Mouse (Mus musculus): ENCODE measurements around the gene 3425401B19Rik. TPM values are rescaled to one million over a fixed set of nuclear protein-coding genes. Genes with fewer than 3 reads are reported as not detected.

3425401B19Rik gene
- total and polyA plus RNA-seq, 3 experiments, result not detected

DNA sequence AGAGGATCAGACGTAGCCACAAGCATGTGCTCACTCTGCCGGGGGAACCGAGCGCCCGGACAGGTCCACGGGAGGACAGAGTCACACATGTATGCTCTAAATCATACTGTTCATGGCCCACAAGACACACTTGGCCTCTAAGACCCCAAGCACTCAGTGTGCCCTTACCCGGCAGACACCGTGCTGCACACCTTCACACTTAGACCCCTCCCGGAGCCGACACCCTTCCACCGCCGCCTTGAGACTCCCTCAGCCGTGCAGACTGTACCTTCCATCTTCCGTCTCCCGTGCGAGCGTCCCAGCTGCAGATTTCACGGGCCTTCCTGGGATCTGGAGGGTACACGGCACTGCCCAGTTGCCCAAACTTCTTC, 373 bp downstream of the 3425401B19Rik start:
- Histone ChIP-seq H3K27ac (ENCODE audit: control insufficient read depth, low read depth, low read length) (no peak overlapping the region), H3K4me3 (ENCODE audit: control insufficient read depth in 1 of 2, insufficient read depth in 1 of 2, low read depth in 2 of 2, low read length in 2 of 2) (no peak overlapping the region), H3K79me2 (ENCODE audit: control insufficient read depth, insufficient read depth, low read length, poor library complexity) (no peaks in the 10 kb centered on the region), H3K27me3 (ENCODE audit: control insufficient read depth in 1 of 2, insufficient read depth in 2 of 2, low read length in 2 of 2) (no peaks in the 10 kb centered on the region), H3K4me1 (ENCODE audit: control insufficient read depth in 1 of 2, insufficient read depth in 2 of 2, low read length in 2 of 2) (no peaks in the 10 kb centered on the region), H3K9ac (ENCODE audit: control insufficient read depth, low read depth, low read length, poor library complexity, severe bottlenecking) (no peak overlapping the region), H3K9me3 (replicated peaks; ENCODE audit: insufficient read depth, low read length) (no peaks in the 10 kb centered on the region), H3K36me3 (ENCODE audit: control insufficient read depth in 1 of 2, insufficient read depth in 2 of 2, low read length in 2 of 2) (no peaks in the 10 kb centered on the region)
- no peak for DNase-seq (ENCODE audit: low read depth, low spot score)
- TF ChIP-seq SIN3A (IDR thresholded peaks at IDR 0.05; ENCODE audit: low read length) (no peak), BHLHE40 (IDR thresholded peaks at IDR 0.05; ENCODE audit: borderline replicate concordance, low read depth, low read length) (no peak), CTCF (IDR thresholded peaks at IDR 0.05 in 2 of 3, conservative IDR thresholded peaks at IDR 0.05 in 1 of 3; ENCODE audit: control insufficient read depth in 1 of 3, insufficient read depth in 1 of 3, low read depth in 2 of 3, low read length in 3 of 3, poor library complexity in 1 of 3, severe bottlenecking in 1 of 3) (no peak), POLR2A (IDR thresholded peaks at IDR 0.05; ENCODE audit: control insufficient read depth in 1 of 2, insufficient read depth in 1 of 2, low read depth in 1 of 2, low read length in 2 of 2, poor library complexity in 1 of 2) (no peak), MXI1 (IDR thresholded peaks at IDR 0.05; ENCODE audit: low read depth, low read length) (no peak), MYC (IDR thresholded peaks at IDR 0.05; ENCODE audit: low read depth, low read length) (no peak), USF2 (IDR thresholded peaks at IDR 0.05; ENCODE audit: borderline replicate concordance in 1 of 2, insufficient read depth in 1 of 2, low read depth in 1 of 2, low read length in 2 of 2) (no peak), POLR2AphosphoS5 (IDR thresholded peaks at IDR 0.05; ENCODE audit: borderline replicate concordance, low read depth, low read length) (no peak), MYB (IDR thresholded peaks at IDR 0.05; ENCODE audit: low read depth, low read length) (no peak), CHD1 (IDR thresholded peaks at IDR 0.05; ENCODE audit: low read depth, low read length) (no peak)

- Histone ChIP-seq H3K9me3 (replicated peaks; ENCODE audit: insufficient read depth, low read length) (no peaks in the 10 kb centered on the region), H3K4me3 (ENCODE audit: control insufficient read depth in 1 of 2, insufficient read depth in 1 of 2, low read depth in 2 of 2, low read length in 2 of 2) (no peak overlapping the region), H3K36me3 (ENCODE audit: control insufficient read depth in 1 of 2, insufficient read depth in 2 of 2, low read length in 2 of 2) (no peaks in the 10 kb centered on the region), H3K79me2 (ENCODE audit: control insufficient read depth, insufficient read depth, low read length, poor library complexity) (no peaks in the 10 kb centered on the region), H3K4me1 (ENCODE audit: control insufficient read depth in 1 of 2, insufficient read depth in 2 of 2, low read length in 2 of 2) (no peaks in the 10 kb centered on the region), H3K9ac (ENCODE audit: control insufficient read depth, low read depth, low read length, poor library complexity, severe bottlenecking) (no peak overlapping the region), H3K27ac (ENCODE audit: control insufficient read depth, low read depth, low read length) (no peak overlapping the region), H3K27me3 (ENCODE audit: control insufficient read depth in 1 of 2, insufficient read depth in 2 of 2, low read length in 2 of 2) (no peaks in the 10 kb centered on the region)
- no peak for DNase-seq (ENCODE audit: low read depth, low spot score)
- no peak for TF ChIP-seq EP300 (IDR thresholded peaks at IDR 0.05; ENCODE audit: low read depth in 1 of 2, low read length in 2 of 2)
- TF ChIP-seq GATA1 (IDR thresholded peaks at IDR 0.05; ENCODE audit: low read depth, low read length), result no peak
- TF ChIP-seq MXI1 (IDR thresholded peaks at IDR 0.05; ENCODE audit: low read depth, low read length), result no peak
- no peak for TF ChIP-seq HCFC1 (IDR thresholded peaks at IDR 0.05; ENCODE audit: low read depth, low read length)
- no peak for TF ChIP-seq ZKSCAN1 (IDR thresholded peaks at IDR 0.05; ENCODE audit: low read depth, low read length)
- no peak for TF ChIP-seq MEF2A (IDR thresholded peaks at IDR 0.05; ENCODE audit: extremely low read depth, insufficient replicate concordance, low read depth, low read length, poor library complexity, severe bottlenecking)
- no peak for TF ChIP-seq NELFE (IDR thresholded peaks at IDR 0.05; ENCODE audit: low read depth, low read length)
- TF ChIP-seq MYC (IDR thresholded peaks at IDR 0.05; ENCODE audit: low read depth, low read length), result no peak
- TF ChIP-seq CHD1 (IDR thresholded peaks at IDR 0.05; ENCODE audit: low read depth, low read length), result no peak
- TF ChIP-seq CHD2 (IDR thresholded peaks at IDR 0.05; ENCODE audit: low read length), result no peak
- no peak for TF ChIP-seq TCF12 (IDR thresholded peaks at IDR 0.05; ENCODE audit: low read depth, low read length)
- TF ChIP-seq TBP (IDR thresholded peaks at IDR 0.05; ENCODE audit: low read depth, low read length), result no peak
- TF ChIP-seq CTCF (IDR thresholded peaks at IDR 0.05 in 2 of 3, conservative IDR thresholded peaks at IDR 0.05 in 1 of 3; ENCODE audit: control insufficient read depth in 1 of 3, insufficient read depth in 1 of 3, low read depth in 2 of 3, low read length in 3 of 3, poor library complexity in 1 of 3, severe bottlenecking in 1 of 3), result no peak
- no peak for TF ChIP-seq POLR2AphosphoS5 (IDR thresholded peaks at IDR 0.05; ENCODE audit: borderline replicate concordance, low read depth, low read length)
- TF ChIP-seq RAD21 (IDR thresholded peaks at IDR 0.05; ENCODE audit: low read depth, low read length), result no peak
Measured at GRCm38 (mm10) chr14:32683982-32684734, 935 bp downstream of the 3425401B19Rik start.

All from MEL (cell line).